In the genomic region with DNA sequence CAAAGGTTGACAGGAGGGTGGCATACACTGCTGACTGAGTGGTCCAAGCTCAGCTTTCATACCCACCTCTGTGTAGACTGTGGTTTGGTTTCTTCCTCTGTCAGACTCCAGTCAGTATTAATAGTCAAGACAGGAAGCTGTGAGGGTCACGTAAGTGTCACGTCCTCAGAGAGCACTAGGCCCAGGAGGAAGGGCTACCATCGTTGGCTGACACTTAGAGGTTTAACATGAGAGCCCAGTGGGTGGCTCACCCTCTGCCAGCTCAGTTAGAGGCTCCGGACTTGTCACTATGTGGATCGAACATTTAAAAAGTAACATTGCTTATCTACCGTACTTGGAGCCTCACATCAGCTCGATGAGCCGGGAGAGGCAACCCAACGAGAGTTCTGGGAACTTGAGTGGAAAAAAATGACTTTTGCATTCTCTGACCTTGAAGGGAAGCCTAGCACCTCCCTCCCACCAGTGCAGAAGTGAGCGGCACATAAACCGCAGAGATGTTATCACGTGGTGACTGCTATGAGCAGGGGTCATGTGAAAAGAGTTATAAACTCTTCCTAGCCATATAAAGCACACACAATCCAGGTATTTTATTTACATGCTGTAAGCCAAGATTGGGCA, we compare ENCODE assay signal across 11 mouse cellular contexts. TPM values are rescaled to one million over a fixed set of nuclear protein-coding genes. Genes with fewer than 3 reads are reported as not detected.
DNase-seq lines count a peak whose midpoint lies in the region; ATAC-seq and TF ChIP-seq lines count a peak whose summit lies in the region.
"Had no signal": no experiment of that assay in that cellular context is flagged by ENCODE, and none has a peak within 500 bp of the region (broad histone marks: within the 10 kb centered on the region; RNA-seq: fewer than 3 reads in every experiment).

No protein-coding gene starts in this region.

- no peaks in the 10 kb centered on the region for H3K36me3 ChIP-seq in intestine, embryonic 15.5 days
- no peaks in the 10 kb centered on the region for H3K36me3 ChIP-seq in intestine, postnatal 0 days (ENCODE audit: control insufficient read depth, insufficient read depth)

- no peak overlapping the region for H3K4me3 ChIP-seq in intestine, embryonic 15.5 days (replicated peaks)
- H3K4me3 ChIP-seq in intestine, postnatal 0 days (ENCODE audit: low read depth, low read length) = no peak overlapping the region

- H3K9me3 ChIP-seq in intestine, embryonic 15.5 days = no peaks in the 10 kb centered on the region
- no peaks in the 10 kb centered on the region for H3K9me3 ChIP-seq in intestine, postnatal 0 days (ENCODE audit: control insufficient read depth)

- 54% methylated on average over 12 of the region's 12 CpGs for WGBS in intestine, embryonic 15.5 days
- 51% methylated on average over 12 of the region's 12 CpGs for WGBS in intestine, postnatal 0 days

- intact Hi-C loops in left cerebral cortex, postnatal 4 days (cut with DNase I) = no loop called here

- no peak overlapping the region for H3K27ac ChIP-seq in intestine, embryonic 15.5 days
- H3K27ac ChIP-seq in intestine, postnatal 0 days (ENCODE audit: low read depth, low read length) = no peak overlapping the region

- H3K4me1 ChIP-seq in intestine, embryonic 15.5 days (replicated peaks) = no peaks in the 10 kb centered on the region
- no peaks in the 10 kb centered on the region for H3K4me1 ChIP-seq in intestine, postnatal 0 days (replicated peaks; ENCODE audit: control insufficient read depth, insufficient read depth, low read length)

- H3K9ac ChIP-seq in intestine, embryonic 15.5 days = no peak overlapping the region
- H3K9ac ChIP-seq in intestine, postnatal 0 days (ENCODE audit: low read depth, low read length) = no peak overlapping the region
- H3K9ac ChIP-seq: liver, postnatal 0 days had no signal

- TF ChIP-seq CTCF in intestine, postnatal 0 days (IDR thresholded peaks at IDR 0.05; ENCODE audit: low read depth) = no peak

- no peak overlapping the region; the same call in 1 of the 2 replicates for H3K4me2 ChIP-seq in intestine, embryonic 15.5 days (replicated peaks)
- no peak overlapping the region; the same call in 1 of the 2 replicates for H3K4me2 ChIP-seq in intestine, postnatal 0 days (replicated peaks; ENCODE audit: low read depth)

- ATAC-seq in intestine, embryonic 15.5 days = peak; percentile 88
- ATAC-seq in intestine, postnatal 0 days = no peak; the same call in 1 of the 2 replicates
- peak; percentile 79 for ATAC-seq in activated CD4-positive, CD25-positive, alpha-beta regulatory T cell, adult 4 months
- peak; percentile 66 for ATAC-seq in megakaryocyte, adult 5-6 weeks (ENCODE audit: poor library complexity, severe bottlenecking)
- ATAC-seq: liver, postnatal 0 days had no signal

- peak; percentile 6 to 8 for DNase-seq in B cell, adult 2 months
- no peak for DNase-seq in neural tube, embryonic 10.5 days (ENCODE audit: extremely low spot score, low spot score)
- no peak for DNase-seq in left cerebral cortex, postnatal 4 days
- DNase-seq: kidney, postnatal 25 days; liver, postnatal 0 days had no signal

- H3K27me3 ChIP-seq in intestine, embryonic 15.5 days (replicated peaks) = no peaks in the 10 kb centered on the region
- H3K27me3 ChIP-seq in intestine, postnatal 0 days (replicated peaks; ENCODE audit: control insufficient read depth, insufficient read depth, low read length) = no peaks in the 10 kb centered on the region

RNA-seq across cellular contexts. Expression of a gene that starts 1.5 kb away (rescaled TPM):
- polyA plus RNA-seq in intestine, embryonic 15.5 days (2015; fragmentation: Nextera tagmentation; extraction: Ambion mirVana) = 1.3 and 2.0 TPM in 2 replicates
- polyA plus RNA-seq in intestine, postnatal 0 days (2015; fragmentation: Nextera tagmentation; extraction: Ambion mirVana) = 0.98 and 1.2 TPM in 2 replicates
- 1 to 10 TPM; 2.9 to 4.8 TPM for polyA plus RNA-seq in activated CD4-positive, CD25-positive, alpha-beta regulatory T cell, adult 4 months (2017; shearing (Covaris generic))
- 12.3 and 15.3 TPM in 2 replicates for total RNA-seq in megakaryocyte, adult 5-6 weeks (2015)
- total RNA-seq in megakaryocyte, adult 5-6 weeks (2017) = 7.8 and 10.1 TPM in 2 replicates
- not detected for total RNA-seq in left cerebral cortex, postnatal 4 days (2021)
- total RNA-seq: MEL had no signal

RNA-seq across cellular contexts. Expression of a gene that starts 49.5 kb away (rescaled TPM):
- 0.06 and 0.11 TPM in 2 replicates for polyA plus RNA-seq in intestine, embryonic 15.5 days (2015; fragmentation: Nextera tagmentation; extraction: Ambion mirVana)
- polyA plus RNA-seq in intestine, postnatal 0 days (2015; fragmentation: Nextera tagmentation; extraction: Ambion mirVana) = not detected in 2 replicates
- not detected for polyA plus RNA-seq in activated CD4-positive, CD25-positive, alpha-beta regulatory T cell, adult 4 months (2017; shearing (Covaris generic))
- total RNA-seq in megakaryocyte, adult 5-6 weeks (2015) = not detected in 2 replicates
- not detected in 2 replicates for total RNA-seq in megakaryocyte, adult 5-6 weeks (2017)
- total RNA-seq in left cerebral cortex, postnatal 4 days (2021) = not detected
- total RNA-seq: MEL had no signal
- polyA plus RNA-seq: hindbrain, embryonic 11.5 days had no signal

Comparison
In these comparisons a context has a peak if more than half of its experiments do, and no peak if none do; other contexts are left out.
1. DNase-seq: peak in B cell, adult 2 months (2 of 2); none in neural tube, embryonic 10.5 days (single experiment) and left cerebral cortex, postnatal 4 days (single experiment).